Mouse (Mus musculus) heart, postnatal 25 days (tissue): ENCODE measurements around the gene Rassf2. TPM values are rescaled to one million over a fixed set of nuclear protein-coding genes. Genes with fewer than 3 reads are reported as not detected.

Experiments
- DNase-seq: peaks from one replicate; pipeline ENCODE4 v3.0.0; 2022; ENCODE audit warnings: low spot score
- intact Hi-C: fragments of 180-260 bp; cut with DNase I; formaldehyde crosslinking; loops from one replicate; pipeline ENCODE4 v1.15.1; 2025
- total RNA-seq, 2 experiments: library from RNA; stranded (reverse); gene quantifications; 2 replicates each; pipeline ENCODE4 v1.2.3; 2021

Rassf2 gene
- total RNA-seq, 2 experiments from 2014 or later, result 8.2 to 10.4 TPM

- no peak for DNase-seq
- intact Hi-C loops, result no loop called here
Observed at GRCm38 (mm10) chr2:132039894-132040293, 9.8 kb upstream of the Rassf2 start.

- intact Hi-C loops, result no loop called here
- no peak for DNase-seq
Observed at GRCm38 (mm10) chr2:132036326-132036725, 6.3 kb upstream of the Rassf2 start.

- intact Hi-C loops, result no loop called here
- no peak for DNase-seq
Observed at GRCm38 (mm10) chr2:132035470-132035835, 5.4 kb upstream of the Rassf2 start.

- intact Hi-C loops, result no loop called here
- DNase-seq, result no peak
Observed at GRCm38 (mm10) chr2:132034590-132035469, 4.8 kb upstream of the Rassf2 start.

GRCm38 (mm10) chr2:132031364-132032095 is 1.5 kb upstream of the Rassf2 start:
- intact Hi-C loops, result no loop called here
- DNase-seq, result no peak

GRCm38 (mm10) chr2:132030418-132031363 is 633 bp upstream of the Rassf2 start:
- intact Hi-C loops, result no loop called here
- DNase-seq, result no peak

- DNase-seq, result no peak
- intact Hi-C loops, result no loop called here
Observed at GRCm38 (mm10) chr2:132028894-132029605, 1.0 kb downstream of the Rassf2 start.

- intact Hi-C loops, result no loop called here
- no peak for DNase-seq
Observed at GRCm38 (mm10) chr2:132028107-132028506, 2.0 kb downstream of the Rassf2 start.

GRCm38 (mm10) chr2:132027366-132027765 is 2.7 kb downstream of the Rassf2 start:
- no peak for DNase-seq
- intact Hi-C loops, result no loop called here

GRCm38 (mm10) chr2:132024028-132024427 is 6.0 kb downstream of the Rassf2 start:
- DNase-seq, result no peak

GRCm38 (mm10) chr2:132022621-132023020 is 7.4 kb downstream of the Rassf2 start:
- DNase-seq, result no peak
- intact Hi-C loops, result no loop called here

More at GRCm38 (mm10) chr2:132024028-132024427, 6.0 kb downstream of the Rassf2 start:
- intact Hi-C loops, result no loop called here

- DNase-seq, result no peak
- intact Hi-C loops, result no loop called here
Observed at GRCm38 (mm10) chr2:132021616-132022015, 8.4 kb downstream of the Rassf2 start.

- DNase-seq, result no peak
- intact Hi-C loops, result no loop called here
Observed at GRCm38 (mm10) chr2:132020991-132021541, 9.0 kb downstream of the Rassf2 start.

- intact Hi-C loops, result no loop called here
- DNase-seq, result no peak
Observed at GRCm38 (mm10) chr2:132020420-132020819, 9.6 kb downstream of the Rassf2 start.

GRCm38 (mm10) chr2:132019372-132019811 is 10.7 kb downstream of the Rassf2 start:
- no peak for DNase-seq
- intact Hi-C loops, result no loop called here

GRCm38 (mm10) chr2:132018156-132018555 is 11.9 kb downstream of the Rassf2 start:
- no peak for DNase-seq
- intact Hi-C loops, result no loop called here

GRCm38 (mm10) chr2:132017611-132018010 is 12.4 kb downstream of the Rassf2 start:
- intact Hi-C loops, result no loop called here
- DNase-seq, result no peak

- DNase-seq, result no peak
- intact Hi-C loops, result no loop called here
Observed at GRCm38 (mm10) chr2:132016034-132016433, 14.0 kb downstream of the Rassf2 start.

- DNase-seq, result no peak
- intact Hi-C loops, result no loop called here
Observed at GRCm38 (mm10) chr2:132013152-132013551, 16.9 kb downstream of the Rassf2 start.
